Comparison of ENCODE assay signal across 12 mouse cellular contexts in the genomic region with DNA sequence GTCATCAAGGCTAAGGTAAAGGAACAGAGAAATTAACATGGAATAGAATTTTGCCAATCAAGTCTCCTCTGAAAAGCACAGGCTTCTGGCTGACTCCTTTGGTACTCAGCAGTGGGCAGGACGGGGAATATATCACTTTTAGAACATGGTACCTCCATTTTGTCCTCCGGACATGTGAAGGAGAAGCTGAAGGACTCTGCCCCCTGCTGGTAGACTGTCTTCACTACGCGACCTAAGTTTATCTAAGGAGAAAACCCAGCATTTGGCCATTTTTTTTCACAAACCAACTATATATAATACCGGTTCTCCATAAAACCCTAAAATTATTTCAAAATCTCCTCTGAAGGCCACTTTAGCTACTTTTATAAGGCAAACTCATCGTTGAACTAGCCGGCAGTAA. TPM values are rescaled to one million over a fixed set of nuclear protein-coding genes. Genes with fewer than 3 reads are reported as not detected.
DNase-seq lines count a peak whose midpoint lies in the region; ATAC-seq lines count a peak whose summit lies in the region.
"Had no signal": no experiment of that assay in that cellular context is flagged by ENCODE, and none has a peak within 500 bp of the region (broad histone marks: within the 10 kb centered on the region; RNA-seq: fewer than 3 reads in every experiment).

No protein-coding gene starts in this region.

- H3K4me1 ChIP-seq in forebrain, embryonic 11.5 days (replicated peaks; ENCODE audit: control insufficient read depth, insufficient read depth, low read length): no peaks in the 10 kb centered on the region
- peaks cover 4% of the 10 kb centered on the region; the same call in 1 of the 2 replicates for H3K4me1 ChIP-seq in forebrain, embryonic 15.5 days
- no peaks in the 10 kb centered on the region for H3K4me1 ChIP-seq in midbrain, embryonic 10.5 days
- no peaks in the 10 kb centered on the region for H3K4me1 ChIP-seq in midbrain, embryonic 15.5 days

- no peaks in the 10 kb centered on the region; the same call in 1 of the 2 replicates for H3K9me3 ChIP-seq in forebrain, embryonic 11.5 days (ENCODE audit: control insufficient read depth, low read length)
- no peaks in the 10 kb centered on the region for H3K9me3 ChIP-seq in forebrain, embryonic 15.5 days
- no peaks in the 10 kb centered on the region for H3K9me3 ChIP-seq in midbrain, embryonic 10.5 days (replicated peaks)
- no peaks in the 10 kb centered on the region for H3K9me3 ChIP-seq in midbrain, embryonic 15.5 days

- no peak overlapping the region for H3K4me3 ChIP-seq in forebrain, embryonic 11.5 days (ENCODE audit: low read depth, low read length)
- no peak overlapping the region for H3K4me3 ChIP-seq in forebrain, embryonic 15.5 days
- H3K4me3 ChIP-seq in midbrain, embryonic 10.5 days: no peak overlapping the region
- H3K4me3 ChIP-seq in midbrain, embryonic 15.5 days: no peak overlapping the region

- ATAC-seq in forebrain, embryonic 11.5 days (replicated peaks; ENCODE audit: low FRiP score): no peak
- ATAC-seq in forebrain, embryonic 15.5 days (replicated peaks): no peak
- no peak for ATAC-seq in midbrain, embryonic 15.5 days (replicated peaks)

- no peak overlapping the region for H3K4me2 ChIP-seq in forebrain, embryonic 11.5 days (ENCODE audit: low read depth, low read length, severe bottlenecking)
- no peak overlapping the region for H3K4me2 ChIP-seq in forebrain, embryonic 15.5 days (replicated peaks)
- H3K4me2 ChIP-seq in midbrain, embryonic 15.5 days: no peak overlapping the region

- 73% methylated on average over 7 of the region's 7 CpGs for WGBS in forebrain, embryonic 11.5 days
- 76% methylated on average over 7 of the region's 7 CpGs for WGBS in forebrain, embryonic 15.5 days
- 76% methylated on average over 7 of the region's 7 CpGs for WGBS in midbrain, embryonic 10.5 days
- 80% methylated on average over 7 of the region's 7 CpGs for WGBS in midbrain, embryonic 15.5 days

- no peak overlapping the region for H3K27ac ChIP-seq in forebrain, embryonic 11.5 days (ENCODE audit: low read depth, low read length)
- no peak overlapping the region for H3K27ac ChIP-seq in forebrain, embryonic 15.5 days (replicated peaks)
- no peak overlapping the region for H3K27ac ChIP-seq in midbrain, embryonic 10.5 days (replicated peaks)
- no peak overlapping the region for H3K27ac ChIP-seq in midbrain, embryonic 15.5 days

- peak; percentile 54 for DNase-seq in forebrain, embryonic 11.5 days (ENCODE audit: low spot score)
- peak; percentile 22 for DNase-seq in midbrain, embryonic 10.5 days (ENCODE audit: low spot score)
- peak; percentile 2 for DNase-seq in c-Kit-positive CD71-positive TER-119-positive erythroid progenitor cells, embryonic 14.5 days (ENCODE audit: low spot score)
- peak; percentile 18 for DNase-seq in retina, postnatal 1 day
- DNase-seq in cerebellum, adult 11-12 months: no peak
- no peak for DNase-seq in cerebellum, adult 9-11 months

- H3K27me3 ChIP-seq in forebrain, embryonic 11.5 days (ENCODE audit: control insufficient read depth, insufficient read depth, low read length): no peaks in the 10 kb centered on the region
- H3K27me3 ChIP-seq in forebrain, embryonic 15.5 days: no peaks in the 10 kb centered on the region
- no peaks in the 10 kb centered on the region for H3K27me3 ChIP-seq in midbrain, embryonic 10.5 days (ENCODE audit: low read depth, poor library complexity, severe bottlenecking)
- no peaks in the 10 kb centered on the region for H3K27me3 ChIP-seq in midbrain, embryonic 15.5 days (replicated peaks)

- H3K36me3 ChIP-seq in forebrain, embryonic 11.5 days (ENCODE audit: control insufficient read depth, insufficient read depth, low read length): no peaks in the 10 kb centered on the region
- H3K36me3 ChIP-seq in forebrain, embryonic 15.5 days: no peaks in the 10 kb centered on the region
- no peaks in the 10 kb centered on the region for H3K36me3 ChIP-seq in midbrain, embryonic 10.5 days
- H3K36me3 ChIP-seq in midbrain, embryonic 15.5 days (replicated peaks): no peaks in the 10 kb centered on the region
- H3K36me3 ChIP-seq: G1E had no signal

- no peak overlapping the region for H3K9ac ChIP-seq in forebrain, embryonic 11.5 days (ENCODE audit: low read length)
- H3K9ac ChIP-seq in forebrain, embryonic 15.5 days (replicated peaks): no peak overlapping the region
- no peak overlapping the region for H3K9ac ChIP-seq in midbrain, embryonic 15.5 days

RNA-seq across cellular contexts. Expression of gene Krtap19-9b, which starts 6.2 kb away (rescaled TPM):
- not detected in 2 replicates for polyA plus RNA-seq in forebrain, embryonic 11.5 days (2014; fragmentation: Nextera tagmentation; extraction: Ambion mirVana)
- not detected in 2 replicates for polyA plus RNA-seq in forebrain, embryonic 15.5 days (2015; fragmentation: Nextera tagmentation; extraction: Ambion mirVana)
- polyA plus RNA-seq in midbrain, embryonic 10.5 days (2016; fragmentation: Nextera tagmentation; extraction: Ambion mirVana): not detected in 2 replicates
- polyA plus RNA-seq in midbrain, embryonic 15.5 days (2015; fragmentation: Nextera tagmentation; extraction: Ambion mirVana): not detected in 2 replicates
- polyA plus RNA-seq: cortical plate, adult 2 months; G1E; lung, embryonic 16.5 days; urinary bladder, adult 2 months had no signal

RNA-seq across cellular contexts. Expression of gene Krtap16-3, which starts 24.4 kb away (rescaled TPM):
- not detected in 2 replicates for polyA plus RNA-seq in forebrain, embryonic 11.5 days (2014; fragmentation: Nextera tagmentation; extraction: Ambion mirVana)
- polyA plus RNA-seq in forebrain, embryonic 15.5 days (2015; fragmentation: Nextera tagmentation; extraction: Ambion mirVana): not detected in 2 replicates
- not detected in 2 replicates for polyA plus RNA-seq in midbrain, embryonic 10.5 days (2016; fragmentation: Nextera tagmentation; extraction: Ambion mirVana)
- not detected in 2 replicates for polyA plus RNA-seq in midbrain, embryonic 15.5 days (2015; fragmentation: Nextera tagmentation; extraction: Ambion mirVana)
- polyA plus RNA-seq: cortical plate, adult 2 months; G1E; lung, embryonic 16.5 days; urinary bladder, adult 2 months had no signal

RNA-seq across cellular contexts. Expression of gene Krtap19-5, which starts 42.0 kb away (rescaled TPM):
- not detected in 2 replicates for polyA plus RNA-seq in forebrain, embryonic 11.5 days (2014; fragmentation: Nextera tagmentation; extraction: Ambion mirVana)
- polyA plus RNA-seq in forebrain, embryonic 15.5 days (2015; fragmentation: Nextera tagmentation; extraction: Ambion mirVana): not detected in 2 replicates
- polyA plus RNA-seq in midbrain, embryonic 10.5 days (2016; fragmentation: Nextera tagmentation; extraction: Ambion mirVana): not detected in 2 replicates
- polyA plus RNA-seq in midbrain, embryonic 15.5 days (2015; fragmentation: Nextera tagmentation; extraction: Ambion mirVana): not detected in 2 replicates
- polyA plus RNA-seq: cortical plate, adult 2 months; G1E; lung, embryonic 16.5 days; urinary bladder, adult 2 months had no signal

RNA-seq across cellular contexts. Expression of gene Krtap19-4, which starts 53.4 kb away (rescaled TPM):
- polyA plus RNA-seq in forebrain, embryonic 11.5 days (2014; fragmentation: Nextera tagmentation; extraction: Ambion mirVana): not detected in 2 replicates
- polyA plus RNA-seq in forebrain, embryonic 15.5 days (2015; fragmentation: Nextera tagmentation; extraction: Ambion mirVana): not detected in 2 replicates
- polyA plus RNA-seq in midbrain, embryonic 10.5 days (2016; fragmentation: Nextera tagmentation; extraction: Ambion mirVana): not detected in 2 replicates
- polyA plus RNA-seq in midbrain, embryonic 15.5 days (2015; fragmentation: Nextera tagmentation; extraction: Ambion mirVana): not detected in 2 replicates
- polyA plus RNA-seq: cortical plate, adult 2 months; G1E; lung, embryonic 16.5 days; urinary bladder, adult 2 months had no signal

Comparison
In these comparisons a context has a peak if more than half of its experiments do, and no peak if none do; other contexts are left out.
1. DNase-seq: peak in forebrain, embryonic 11.5 days (single experiment), midbrain, embryonic 10.5 days (single experiment), c-Kit-positive CD71-positive TER-119-positive erythroid progenitor cells, embryonic 14.5 days (single experiment) and retina, postnatal 1 day (single experiment); none in cerebellum, adult 11-12 months (single experiment) and cerebellum, adult 9-11 months (single experiment).